Mouse (Mus musculus) right cerebral cortex, postnatal 4 days (tissue): ENCODE data around the gene Slain1.

Experiments
- DNase-seq: peaks from one replicate; pipeline ENCODE4 v3.0.0-alpha.2; 2022

Gene Slain1

DNA sequence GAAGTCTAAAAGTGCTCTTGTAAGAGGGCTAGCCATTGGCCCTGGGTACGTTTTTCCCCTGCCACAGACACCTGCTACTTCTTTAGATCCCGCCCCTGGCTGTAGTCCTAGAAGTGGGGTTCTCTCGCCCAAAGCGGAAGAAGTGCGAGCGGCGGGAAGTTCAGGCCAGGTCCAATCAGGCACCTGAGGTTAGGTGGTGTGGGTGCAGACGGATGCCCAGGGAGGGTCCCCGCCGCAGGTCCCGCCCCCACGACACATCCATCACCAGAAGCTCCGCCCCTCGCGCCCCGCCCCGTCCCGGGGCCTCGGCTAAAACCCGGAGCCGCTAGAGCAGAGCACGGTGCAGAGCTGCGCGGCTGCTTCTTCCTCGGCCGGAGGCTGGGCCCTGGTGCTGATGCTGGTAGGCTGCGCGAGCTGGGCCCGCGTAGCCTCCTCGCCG, at the start of gene Slain1:
TSS of gene Slain1 (plus strand) at position 333 of the 439 bp plus-strand sequence.
- DNase-seq, result peak; percentile 94

DNA sequence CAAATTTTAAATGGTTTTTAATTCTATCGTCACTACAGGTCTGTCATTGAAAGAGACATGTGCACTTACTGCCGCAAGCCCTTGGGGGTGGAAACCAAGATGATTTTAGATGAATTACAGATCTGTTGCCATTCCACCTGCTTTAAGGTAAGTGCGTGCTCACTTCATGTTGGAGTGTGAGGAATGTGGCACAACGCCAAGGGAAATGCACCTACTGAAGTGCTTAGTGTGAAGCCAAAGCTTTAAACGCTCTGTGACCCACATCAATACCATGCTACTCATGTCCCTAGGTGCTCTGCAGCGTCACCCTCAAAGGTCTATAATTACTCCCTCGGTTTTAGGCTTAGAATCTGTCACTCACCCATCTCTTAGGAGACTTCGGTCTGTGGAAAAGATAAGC, 42.0 kb upstream of the Slain1 start:
- DNase-seq, result no peak

DNA sequence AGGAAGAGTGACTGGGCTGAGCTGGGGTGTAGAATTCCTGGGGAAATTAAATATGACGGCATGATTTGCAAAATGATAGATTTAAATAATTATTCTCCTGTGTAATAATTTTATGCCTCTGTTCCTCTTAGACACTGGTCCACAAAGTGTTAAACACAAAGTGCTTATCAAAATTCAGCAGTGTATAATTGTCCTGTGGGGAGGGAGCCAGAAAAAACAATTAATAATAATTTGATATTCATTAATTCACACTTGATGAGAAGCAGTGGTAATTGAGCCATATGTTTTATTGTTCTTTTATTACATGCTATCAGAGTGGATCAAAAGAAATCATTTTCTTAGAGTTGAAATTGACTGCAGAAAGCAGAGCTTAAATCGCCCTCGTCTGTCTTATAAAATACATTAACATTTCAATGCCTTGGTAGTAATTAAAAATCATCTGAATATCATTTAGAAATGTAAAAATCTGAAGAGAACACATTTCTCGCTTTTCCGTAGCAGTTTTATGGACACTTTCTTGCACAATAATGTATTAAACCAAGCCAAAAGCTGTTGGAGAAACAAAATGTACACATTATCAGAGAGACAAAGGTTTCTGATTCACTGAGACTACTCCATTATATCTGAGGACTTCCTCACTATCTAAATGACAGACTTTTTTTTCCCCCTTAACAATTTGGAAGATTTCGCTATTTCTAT, 36.3 kb upstream of the Slain1 start:
- DNase-seq, result no peak

DNA sequence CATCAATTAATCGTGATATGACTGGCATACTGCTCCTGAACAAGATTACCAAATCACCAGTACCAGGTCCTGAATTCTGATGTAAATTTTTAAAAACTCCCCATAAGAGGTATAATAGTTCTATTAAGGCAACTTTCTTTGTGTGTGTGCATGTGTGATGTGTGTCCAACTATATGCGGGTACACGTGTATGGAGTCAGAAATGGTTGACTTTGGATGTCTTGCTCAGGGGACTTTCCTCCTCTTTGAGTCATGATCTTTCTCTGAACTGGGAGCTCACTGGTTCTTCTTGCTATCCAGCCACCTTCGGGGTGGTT, 35.8 kb upstream of the Slain1 start:
- DNase-seq, result no peak

DNA sequence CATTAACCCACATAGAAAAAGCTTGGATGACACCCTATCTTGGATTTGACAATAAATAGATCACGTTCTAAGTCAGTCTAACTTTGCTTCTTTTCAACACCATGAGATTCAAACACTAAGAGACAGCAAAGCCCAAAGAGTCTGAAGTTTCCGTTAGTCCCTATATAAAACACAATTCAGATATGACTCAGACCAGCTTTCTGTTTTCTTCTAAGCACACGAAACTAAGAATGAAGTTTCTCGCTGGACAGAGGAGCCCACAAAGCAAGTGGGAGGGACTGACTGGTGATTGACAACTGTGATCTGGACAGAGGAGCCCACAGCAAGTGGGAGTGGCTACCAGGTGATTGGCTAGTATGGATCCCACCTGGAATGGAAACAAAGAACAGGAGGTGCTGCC, 30.3 kb upstream of the Slain1 start:
- no peak for DNase-seq

DNA sequence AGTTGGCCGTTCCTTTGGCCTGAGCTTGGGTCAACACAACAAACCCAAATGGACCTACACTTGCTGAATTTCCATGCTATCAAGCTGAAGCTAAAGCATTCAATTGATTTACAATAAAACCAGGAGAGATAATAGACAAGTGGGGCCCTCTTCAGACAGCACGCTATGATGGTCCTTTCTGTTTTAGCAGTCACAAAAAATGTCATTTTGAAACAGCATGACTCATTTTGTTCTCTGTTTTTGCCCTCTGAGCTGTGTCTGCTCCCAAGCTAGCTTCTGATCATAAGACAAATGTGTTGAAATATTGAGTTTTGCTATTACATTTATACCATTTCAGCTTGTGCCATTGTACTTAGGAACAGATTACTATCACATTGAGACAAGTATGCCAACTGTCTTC, 28.8 kb upstream of the Slain1 start:
- no peak for DNase-seq

DNA sequence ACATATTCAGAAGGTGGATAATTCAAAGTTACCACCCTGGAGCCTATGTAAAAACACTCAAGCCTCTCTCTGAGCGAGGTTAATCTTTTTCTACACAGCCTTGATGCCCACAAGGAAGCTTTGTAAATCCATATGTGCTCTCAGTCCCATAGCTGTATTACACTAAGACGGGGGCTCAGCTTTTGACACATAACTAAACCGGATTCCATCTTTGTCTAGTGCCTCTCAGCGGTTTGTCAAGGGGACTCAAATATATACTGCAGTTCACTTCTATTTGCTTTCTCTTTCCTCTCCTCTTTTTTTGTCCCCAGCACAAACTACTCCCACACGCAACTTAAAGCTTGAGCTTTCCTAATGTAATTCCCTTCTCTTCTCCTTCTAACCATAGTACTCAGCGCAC, 23.9 kb upstream of the Slain1 start:
- no peak for DNase-seq

DNA sequence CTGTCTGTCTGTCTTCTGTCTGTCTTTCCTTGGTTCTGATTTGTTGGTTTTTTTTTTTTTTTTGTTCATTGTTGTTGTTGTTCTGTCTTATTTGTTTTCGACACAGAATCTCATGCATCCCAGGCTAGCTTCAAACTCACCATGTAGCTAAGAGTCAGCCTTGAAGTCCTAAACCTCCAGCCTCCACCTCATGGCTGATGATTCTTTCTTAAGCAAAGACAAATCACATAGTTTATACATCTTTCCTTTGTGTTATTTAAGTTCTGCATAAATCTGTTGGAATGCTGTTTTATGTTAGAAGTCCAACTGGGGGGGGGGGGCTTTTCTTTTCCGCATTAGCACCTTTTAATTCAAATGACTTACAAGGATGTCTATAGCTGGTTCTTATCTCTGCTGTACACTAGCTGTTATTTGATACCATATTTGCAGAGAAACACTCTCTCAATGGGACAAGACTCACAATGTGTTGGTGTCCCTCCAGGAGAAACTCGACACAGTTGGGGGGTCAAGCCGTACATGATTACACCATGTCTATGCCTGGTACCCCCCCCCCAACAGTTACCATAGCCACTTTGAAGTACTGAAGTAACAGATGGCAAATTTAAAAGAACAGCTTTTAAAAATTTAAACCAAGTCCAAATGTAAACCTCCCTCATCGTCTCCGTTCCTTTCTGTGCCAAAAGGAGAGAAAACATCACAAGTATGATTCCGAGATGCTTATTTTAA, 20.2 kb upstream of the Slain1 start:
- DNase-seq, result peak; percentile 16

DNA sequence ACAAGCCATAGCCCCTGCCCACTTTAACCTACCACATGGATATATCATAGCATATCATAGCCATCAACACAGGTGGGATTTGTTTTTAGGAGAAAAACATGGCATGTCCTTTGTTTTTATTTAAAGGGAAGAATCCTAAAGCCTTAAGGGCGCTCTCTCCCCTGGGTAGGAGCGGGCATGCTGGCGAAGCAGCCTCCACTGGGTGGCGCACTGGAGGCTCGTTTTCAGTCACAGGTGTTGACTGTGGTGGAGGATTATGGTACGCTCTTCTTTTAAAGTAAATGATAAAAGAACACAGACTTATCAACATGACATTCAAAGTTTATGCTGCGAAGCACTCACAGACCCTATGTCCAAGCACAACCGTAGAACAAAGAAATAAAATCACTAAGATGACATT, 19.5 kb upstream of the Slain1 start:
- DNase-seq, result peak; percentile 70

DNA sequence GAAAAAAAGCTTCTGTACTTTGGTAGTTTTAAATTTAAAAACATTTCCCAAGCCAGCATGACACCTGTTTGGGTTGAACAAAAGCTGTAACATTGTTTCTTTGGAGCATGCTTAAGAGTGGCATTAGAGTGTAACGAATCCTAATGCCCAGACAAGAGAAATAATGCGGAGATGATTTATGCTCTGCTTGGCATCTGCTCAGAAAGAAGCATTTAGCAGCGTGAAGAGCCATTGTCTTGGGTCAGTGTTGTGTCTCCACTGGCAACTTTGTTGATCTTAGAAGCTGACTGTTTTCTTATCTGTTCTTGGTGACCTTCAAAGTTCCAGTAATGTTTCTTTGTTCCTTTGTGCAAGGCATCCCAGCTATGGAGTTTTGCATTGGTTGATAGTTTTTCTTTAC, 6.1 kb upstream of the Slain1 start:
- no peak for DNase-seq

DNA sequence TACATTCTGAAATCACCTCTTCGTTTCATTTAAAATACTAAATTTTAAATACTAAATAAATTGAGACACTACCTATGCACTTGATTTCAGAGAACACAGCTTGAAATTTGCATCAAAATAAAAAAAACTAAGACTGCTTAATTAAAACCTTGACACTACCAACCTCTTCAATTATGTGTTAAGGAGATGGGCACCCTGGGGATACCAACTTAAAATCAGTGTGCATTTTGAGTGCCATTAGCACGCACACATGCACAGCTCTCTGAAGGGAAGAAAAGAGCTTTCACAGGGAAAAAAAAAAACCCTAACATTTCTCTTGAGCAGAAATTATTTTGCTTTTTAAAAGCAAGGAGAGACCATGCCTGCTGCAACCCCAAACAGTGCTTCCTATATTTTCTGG, 2.0 kb upstream of the Slain1 start:
- no peak for DNase-seq

DNA sequence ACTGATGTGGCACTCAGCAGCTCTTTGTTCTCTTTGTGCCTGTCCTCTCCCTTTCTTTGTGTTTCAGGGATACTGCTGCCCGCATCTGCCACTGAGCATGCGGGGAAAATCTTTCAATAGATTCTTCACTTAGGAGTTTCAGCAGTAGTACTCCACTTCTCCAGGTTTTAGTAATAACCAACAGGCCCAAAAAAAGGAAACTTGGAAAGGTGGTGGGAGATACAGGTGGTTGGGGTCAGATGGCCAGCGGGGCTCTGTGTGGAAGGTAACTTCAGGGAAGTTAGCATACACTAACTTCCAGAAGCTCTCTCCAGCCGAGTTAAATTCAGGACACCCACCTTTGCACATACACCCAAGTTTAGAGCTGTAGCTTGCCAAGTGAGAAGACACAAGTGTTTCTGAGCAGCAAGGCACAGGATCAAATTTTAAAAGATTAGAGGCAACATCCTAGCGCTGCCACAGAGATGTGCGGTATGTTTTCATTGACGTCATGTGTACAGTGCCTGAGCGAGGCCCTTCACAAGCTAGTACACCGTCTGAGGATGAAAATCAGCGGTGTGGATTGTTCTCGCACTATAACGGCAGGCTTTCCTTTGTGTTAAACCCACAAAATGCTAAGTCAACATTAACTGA, 1.3 kb upstream of the Slain1 start:
- DNase-seq, result peak; percentile 22

DNA sequence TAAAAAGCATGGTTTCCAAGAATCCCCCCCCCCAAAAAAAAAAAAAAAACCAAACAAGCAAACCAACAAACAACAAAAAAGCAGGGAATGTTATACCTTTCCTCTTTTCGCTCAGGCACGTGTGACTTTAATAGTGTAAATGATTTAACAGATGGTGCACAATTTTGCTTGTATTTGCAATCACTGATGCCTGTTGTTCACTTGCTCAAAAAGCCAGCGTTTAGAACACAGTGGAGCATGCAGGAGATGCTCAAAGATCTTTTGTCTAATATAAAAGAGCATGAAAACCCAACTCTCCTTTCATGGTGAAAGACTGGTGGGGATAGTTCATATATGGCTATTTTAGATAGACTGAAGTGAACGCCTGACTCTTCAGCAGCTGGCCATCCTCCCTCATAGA, 726 bp upstream of the Slain1 start:
- no peak for DNase-seq

DNA sequence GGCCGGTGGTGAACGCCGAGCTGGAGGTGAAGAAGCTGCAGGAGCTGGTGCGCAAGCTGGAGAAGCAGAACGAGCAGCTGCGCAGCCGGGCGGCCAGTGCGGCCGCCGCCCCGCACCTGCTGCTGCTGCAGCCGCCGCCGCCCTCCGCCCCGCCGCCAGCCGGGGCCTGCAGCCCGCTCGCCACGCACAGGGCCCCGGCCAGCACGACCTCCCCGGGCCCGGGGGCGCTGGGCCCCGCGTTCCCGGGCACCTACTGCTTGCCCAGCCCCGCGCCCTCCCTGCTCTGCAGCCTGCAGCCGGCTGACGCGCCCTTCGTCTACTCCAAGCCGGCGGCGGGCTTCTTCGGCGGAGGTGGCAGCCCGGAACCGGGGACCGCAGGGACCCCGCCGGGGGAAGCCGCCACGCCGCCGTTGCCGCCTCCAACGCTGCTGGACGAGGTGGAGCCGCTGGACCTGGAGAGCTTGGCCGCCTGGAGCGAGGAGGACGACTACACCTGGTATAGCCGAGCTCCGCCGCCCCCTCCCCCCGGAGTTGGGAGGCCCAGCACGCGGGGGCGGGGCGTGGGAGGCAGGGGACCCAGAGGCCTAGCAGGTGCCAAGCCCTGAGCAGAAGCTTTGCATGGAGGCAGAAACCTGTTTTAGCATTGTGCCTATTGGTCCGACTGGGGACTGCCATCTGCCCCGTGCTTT, 529 bp downstream of the Slain1 start:
- DNase-seq, result peak; percentile 73

DNA sequence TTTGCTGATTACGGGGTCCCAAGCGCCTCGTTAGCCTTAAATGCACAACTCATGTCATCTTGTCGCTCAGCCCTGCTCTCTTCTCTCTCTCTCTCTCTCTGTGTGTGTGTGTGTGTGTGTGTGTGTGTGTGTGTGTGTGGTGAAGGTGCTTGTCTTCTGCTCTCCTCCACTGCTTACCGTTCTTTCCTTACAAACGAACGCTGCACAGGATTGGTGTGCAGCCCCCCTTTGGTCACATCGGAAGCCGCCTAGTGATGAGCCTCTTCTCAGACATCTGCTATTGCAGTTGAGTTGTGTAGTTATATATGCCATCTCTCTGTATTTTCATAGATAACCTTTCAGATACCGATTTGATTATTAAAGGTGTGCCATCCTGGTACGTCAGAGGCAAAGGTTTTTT, 1.1 kb downstream of the Slain1 start:
- DNase-seq, result no peak

DNA sequence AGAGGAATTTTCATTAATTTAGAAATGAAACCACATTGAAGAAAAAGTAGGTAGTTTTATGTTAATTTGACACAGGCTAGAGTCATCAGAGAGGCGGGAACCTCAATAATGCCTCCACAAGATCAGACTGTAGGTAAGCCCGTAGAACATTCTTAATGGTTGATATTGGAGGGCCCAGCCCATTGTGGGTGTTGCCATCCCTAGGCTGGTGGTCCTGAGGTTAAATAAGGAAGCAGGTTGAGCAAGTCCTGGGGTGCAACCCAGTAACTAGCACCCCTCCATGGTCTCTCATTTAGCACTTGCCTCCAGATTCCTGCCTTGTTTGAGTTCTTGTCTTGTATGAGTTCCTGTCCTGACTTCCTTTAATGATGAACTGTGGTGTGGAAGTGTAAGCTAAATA, 1.5 kb downstream of the Slain1 start:
- no peak for DNase-seq

DNA sequence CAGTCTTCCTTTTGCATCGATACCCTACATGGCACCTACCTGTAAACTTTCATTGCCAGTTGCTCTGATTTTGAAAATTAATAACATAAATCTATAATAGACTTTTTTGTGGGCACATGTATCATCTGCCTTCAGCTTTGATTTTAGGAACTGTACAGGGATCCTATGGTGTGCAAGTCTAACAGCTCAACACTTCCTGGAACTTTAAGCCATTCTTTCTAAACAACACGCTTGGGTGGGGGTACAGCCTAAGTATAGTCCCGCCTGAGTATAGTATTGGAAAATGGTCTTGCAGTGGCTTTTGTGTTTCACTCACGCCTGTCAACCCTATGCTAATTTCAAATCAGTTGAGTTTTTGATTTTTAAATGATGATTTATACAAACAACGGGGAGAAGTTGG, 2.5 kb downstream of the Slain1 start:
- DNase-seq, result no peak

DNA sequence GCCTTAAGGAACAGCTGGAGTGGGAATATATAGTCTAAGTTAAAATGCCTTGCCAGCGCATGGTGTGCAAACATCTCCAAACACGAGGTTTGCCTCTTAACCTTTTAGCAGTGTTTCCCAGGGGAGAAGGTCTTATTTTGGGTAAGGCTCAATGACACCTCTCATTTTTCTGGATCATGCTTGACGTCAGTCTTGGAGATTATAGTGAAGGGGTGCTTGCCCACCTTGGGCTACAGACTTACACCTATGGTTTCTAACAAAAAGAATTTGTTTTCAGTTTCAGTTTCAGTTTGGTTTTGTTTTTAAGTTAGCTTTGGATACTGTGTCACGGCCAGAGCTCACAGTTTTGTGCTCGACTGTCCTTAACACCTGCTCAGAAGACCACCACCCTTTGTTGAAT, 3.8 kb downstream of the Slain1 start:
- no peak for DNase-seq

DNA sequence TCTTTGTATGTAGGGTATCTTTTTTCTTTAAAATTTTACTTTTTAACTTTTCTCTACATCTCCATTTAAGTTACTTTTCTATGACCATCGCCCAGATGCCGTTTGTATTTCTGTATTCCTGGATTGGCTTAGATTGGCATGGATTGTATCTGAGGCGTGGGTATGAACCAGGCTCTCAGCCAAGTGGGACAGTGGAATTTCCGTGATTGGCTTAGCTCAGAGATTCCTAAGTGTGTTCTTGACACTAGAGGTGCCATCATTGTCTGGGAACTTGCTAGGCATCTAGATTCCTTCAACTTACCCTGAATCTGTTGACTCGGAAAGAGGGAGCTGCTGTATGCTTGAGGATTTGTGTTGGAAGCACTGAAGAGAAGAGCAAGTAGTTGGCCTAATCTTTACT, 5.4 kb downstream of the Slain1 start:
- no peak for DNase-seq

DNA sequence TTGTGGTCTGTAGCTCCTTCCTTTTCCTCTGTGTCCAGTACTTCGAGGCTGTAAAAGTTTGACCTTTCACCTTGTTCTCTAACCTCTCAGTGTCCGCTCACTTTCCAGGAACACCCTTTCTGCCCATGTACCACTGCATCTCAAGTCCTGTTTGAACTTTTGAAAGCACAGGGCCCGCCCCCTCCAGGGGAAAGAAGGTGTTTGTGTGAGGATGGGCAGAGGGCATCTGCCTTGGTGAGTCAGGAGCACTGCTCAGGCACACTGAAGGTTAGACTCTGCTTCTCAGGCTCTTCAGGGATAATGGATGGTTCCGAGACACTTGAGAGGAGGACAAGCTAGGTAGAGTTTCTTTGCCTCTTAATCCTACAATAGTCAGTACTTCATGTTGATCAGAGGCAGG, 7.8 kb downstream of the Slain1 start:
- no peak for DNase-seq

DNA sequence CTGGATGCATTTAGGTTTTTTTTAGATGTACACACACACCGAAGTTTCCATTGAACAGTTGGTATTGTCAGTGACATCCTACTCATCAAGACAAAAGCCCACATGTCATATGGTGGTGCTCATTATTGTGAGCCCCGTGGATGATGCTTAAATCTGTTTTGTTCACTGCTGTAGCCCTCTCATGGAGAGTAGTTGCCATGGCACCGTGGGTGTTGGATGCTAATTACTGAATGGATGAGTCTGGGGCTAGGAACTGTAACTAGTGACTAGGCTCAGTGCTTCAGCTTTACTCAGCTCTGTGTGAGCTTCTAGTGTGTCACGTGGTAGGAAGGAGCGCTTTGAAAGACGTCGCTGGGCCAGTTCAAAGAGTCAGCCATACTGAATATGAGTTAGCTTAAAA, 13.0 kb downstream of the Slain1 start:
- no peak for DNase-seq

DNA sequence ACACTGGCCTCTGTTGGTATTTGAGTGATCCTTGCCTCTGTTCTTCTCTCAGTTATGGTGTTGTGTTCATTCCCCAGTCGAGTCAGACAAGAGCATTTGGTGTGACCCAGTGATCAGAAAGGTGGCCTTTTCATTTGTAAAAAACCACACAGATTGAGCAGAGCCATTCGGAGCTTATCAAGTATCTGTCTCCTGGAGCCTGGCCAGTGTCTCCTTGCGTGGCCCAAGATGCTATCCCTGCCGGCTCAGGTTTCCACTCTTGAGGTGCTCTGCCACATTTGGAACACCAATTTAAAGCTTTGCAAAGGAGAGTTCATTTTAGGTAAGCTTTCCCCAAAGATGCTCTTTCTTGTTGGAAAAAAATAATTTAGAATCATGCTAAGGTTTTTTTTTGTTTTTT, 14.4 kb downstream of the Slain1 start:
- DNase-seq, result no peak

DNA sequence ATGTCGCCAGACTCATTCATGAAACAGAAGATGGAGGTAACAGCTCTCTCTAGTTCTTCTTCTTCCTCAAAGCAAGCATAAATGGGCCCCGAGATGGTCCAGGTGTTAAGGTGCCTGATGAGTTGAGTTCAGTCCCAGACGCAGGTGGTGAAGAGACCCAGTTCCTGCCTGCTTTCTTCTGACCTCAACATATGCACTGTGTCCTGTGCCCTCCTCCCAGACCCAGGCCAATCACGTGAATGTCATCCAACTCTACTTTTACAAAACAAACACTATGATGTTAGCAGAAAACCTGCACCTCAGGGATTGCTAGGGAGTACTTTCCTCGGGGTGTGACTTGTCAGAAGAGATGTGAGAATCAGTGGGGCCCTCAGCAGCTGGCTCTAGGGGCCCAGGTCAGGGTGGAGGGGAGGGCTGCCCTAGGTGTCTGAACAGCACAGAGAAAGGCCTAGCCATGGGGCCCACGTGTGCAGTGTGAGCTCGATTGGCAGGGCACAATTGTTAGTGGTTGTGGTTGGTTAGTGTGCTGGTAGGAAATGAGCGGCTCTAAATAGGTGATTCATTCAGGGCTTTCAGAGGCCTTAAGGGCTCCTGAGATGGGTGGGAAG, 16.4 kb downstream of the Slain1 start:
- DNase-seq, result no peak
